ENCODE assay signal across 7 mouse cellular contexts in the genomic region with DNA sequence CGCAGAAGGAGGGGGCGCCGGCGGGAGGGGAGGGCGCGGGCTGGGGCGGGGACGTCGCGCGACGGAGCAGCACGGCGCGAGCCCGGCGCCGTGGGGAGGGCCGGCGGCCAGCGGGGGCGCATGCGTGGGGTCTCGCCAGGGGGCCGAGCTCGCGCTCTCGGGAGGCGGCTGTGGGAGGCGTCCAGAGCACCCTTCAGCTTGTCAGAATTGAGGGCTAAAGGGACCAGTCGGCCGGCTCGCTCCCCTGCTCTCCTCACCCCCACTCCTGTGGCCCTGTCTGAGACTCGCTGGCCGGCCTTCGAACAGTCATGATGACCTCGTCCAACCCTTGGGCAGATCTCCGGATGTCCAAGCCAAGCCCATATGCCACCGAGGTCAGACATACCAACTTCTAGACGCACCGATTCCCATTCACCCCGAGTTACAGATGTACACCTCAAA. TPM values are rescaled to one million over a fixed set of nuclear protein-coding genes. Genes with fewer than 3 reads are reported as not detected.
DNase-seq lines count a peak whose midpoint lies in the region; ATAC-seq and TF ChIP-seq lines count a peak whose summit lies in the region.

No protein-coding gene starts in this region.

- peak overlapping the region; percentile 55 for H3K4me3 ChIP-seq in forebrain, embryonic 16.5 days (replicated peaks; ENCODE audit: low read length)
- H3K4me3 ChIP-seq in intestine, embryonic 15.5 days (replicated peaks) = peak overlapping the region; percentile 54
- peak overlapping the region; percentile 54 for H3K4me3 ChIP-seq in midbrain, embryonic 10.5 days
- H3K4me3 ChIP-seq in stomach, postnatal 0 days (ENCODE audit: low read depth, low read length) = peak overlapping the region; percentile 60

- peaks cover 60% of the 10 kb centered on the region for H3K4me1 ChIP-seq in forebrain, embryonic 16.5 days (replicated peaks; ENCODE audit: control insufficient read depth, insufficient read depth, low read length)
- H3K4me1 ChIP-seq in intestine, embryonic 15.5 days (replicated peaks) = peaks cover 60% of the 10 kb centered on the region
- H3K4me1 ChIP-seq in midbrain, embryonic 10.5 days = peaks cover 71% of the 10 kb centered on the region
- peaks cover 6% of the 10 kb centered on the region; the same call in 1 of the 2 replicates for H3K4me1 ChIP-seq in stomach, postnatal 0 days (replicated peaks; ENCODE audit: control insufficient read depth, insufficient read depth)

- H3K27ac ChIP-seq in forebrain, embryonic 16.5 days (ENCODE audit: low read length) = no peak overlapping the region
- peak overlapping the region; percentile 85 for H3K27ac ChIP-seq in intestine, embryonic 15.5 days
- peak overlapping the region; percentile 63; the same call in 1 of the 2 replicates for H3K27ac ChIP-seq in midbrain, embryonic 10.5 days (replicated peaks)
- peak overlapping the region; percentile 89 for H3K27ac ChIP-seq in stomach, postnatal 0 days (replicated peaks)

- 1% methylated on average over 34 of the region's 42 CpGs for WGBS in forebrain, embryonic 16.5 days
- WGBS in intestine, embryonic 15.5 days = 2% methylated on average over 16 of the region's 42 CpGs
- 2% methylated on average over 40 of the region's 42 CpGs for WGBS in midbrain, embryonic 10.5 days
- WGBS in stomach, postnatal 0 days = under 1% methylated on average over 28 of the region's 42 CpGs

- no peaks in the 10 kb centered on the region for H3K9me3 ChIP-seq in forebrain, embryonic 16.5 days (ENCODE audit: control insufficient read depth, low read length)
- H3K9me3 ChIP-seq in intestine, embryonic 15.5 days = no peaks in the 10 kb centered on the region
- H3K9me3 ChIP-seq in midbrain, embryonic 10.5 days (replicated peaks) = no peaks in the 10 kb centered on the region
- no peaks in the 10 kb centered on the region for H3K9me3 ChIP-seq in stomach, postnatal 0 days (ENCODE audit: control insufficient read depth, low read length)

- no peak for TF ChIP-seq EP300 in stomach, postnatal 0 days (optimal IDR thresholded peaks at IDR 0.05)

- no peak for TF ChIP-seq CTCF in stomach, postnatal 0 days (IDR thresholded peaks at IDR 0.05; ENCODE audit: low read depth)

- peak; percentile 49 for DNase-seq in retina, postnatal 1 day
- DNase-seq in retina, embryonic 14.5 days (ENCODE audit: low spot score) = no peak
- DNase-seq in cerebellum, postnatal 10 days = peak; percentile 42 to 50
- DNase-seq in midbrain, embryonic 10.5 days (ENCODE audit: low spot score) = no peak
- no peak for DNase-seq in stomach, postnatal 0 days (ENCODE audit: low spot score)

- peak overlapping the region; percentile 79 for H3K4me2 ChIP-seq in forebrain, embryonic 16.5 days (ENCODE audit: low read length)
- H3K4me2 ChIP-seq in intestine, embryonic 15.5 days (replicated peaks) = peak overlapping the region; percentile 77
- peak overlapping the region; percentile 64 for H3K4me2 ChIP-seq in stomach, postnatal 0 days (replicated peaks; ENCODE audit: low read depth)

- H3K36me3 ChIP-seq in forebrain, embryonic 16.5 days (ENCODE audit: control insufficient read depth, insufficient read depth) = no peaks in the 10 kb centered on the region
- H3K36me3 ChIP-seq in intestine, embryonic 15.5 days = no peaks in the 10 kb centered on the region
- no peaks in the 10 kb centered on the region for H3K36me3 ChIP-seq in midbrain, embryonic 10.5 days
- H3K36me3 ChIP-seq in stomach, postnatal 0 days (ENCODE audit: control insufficient read depth, insufficient read depth, low read length) = 0 out of 2 replicates have a peak, but pooled peaks cover 3% of the 10 kb centered on the region

- H3K9ac ChIP-seq in forebrain, embryonic 16.5 days (replicated peaks; ENCODE audit: low read depth, low read length) = peak overlapping the region; percentile 66
- peak overlapping the region; percentile 66 for H3K9ac ChIP-seq in intestine, embryonic 15.5 days
- H3K9ac ChIP-seq in stomach, postnatal 0 days (ENCODE audit: low read length) = peak overlapping the region; percentile 74

- peaks cover 57% of the 10 kb centered on the region for H3K27me3 ChIP-seq in forebrain, embryonic 16.5 days (replicated peaks; ENCODE audit: control insufficient read depth, insufficient read depth, low read length)
- peaks cover 67% of the 10 kb centered on the region for H3K27me3 ChIP-seq in intestine, embryonic 15.5 days (replicated peaks)
- H3K27me3 ChIP-seq in midbrain, embryonic 10.5 days (ENCODE audit: low read depth, poor library complexity, severe bottlenecking) = peaks cover 100% of the 10 kb centered on the region
- H3K27me3 ChIP-seq in stomach, postnatal 0 days (ENCODE audit: control insufficient read depth, insufficient read depth, low read length) = peaks cover 3% of the 10 kb centered on the region; the same call in 1 of the 2 replicates

- peak; percentile 34 for ATAC-seq in forebrain, embryonic 16.5 days
- peak; percentile 29 for ATAC-seq in intestine, embryonic 15.5 days
- peak; percentile 22; the same call in 1 of the 2 replicates for ATAC-seq in stomach, postnatal 0 days (ENCODE audit: low FRiP score, low TSS enrichment)

RNA-seq across cellular contexts. Expression of a gene that starts 8.9 kb away (rescaled TPM):
- 74.1 and 89.8 TPM in 2 replicates for polyA plus RNA-seq in forebrain, embryonic 16.5 days (2015; fragmentation: Nextera tagmentation; extraction: Ambion mirVana)
- 34.8 and 36.2 TPM in 2 replicates for polyA plus RNA-seq in intestine, embryonic 15.5 days (2015; fragmentation: Nextera tagmentation; extraction: Ambion mirVana)
- 4.7 and 8.9 TPM in 2 replicates for polyA plus RNA-seq in midbrain, embryonic 10.5 days (2016; fragmentation: Nextera tagmentation; extraction: Ambion mirVana)
- polyA plus RNA-seq in stomach, postnatal 0 days (2015; fragmentation: Nextera tagmentation; extraction: Ambion mirVana) = 44.9 and 59.2 TPM in 2 replicates

RNA-seq across cellular contexts. Expression of a gene that starts 9.9 kb away (rescaled TPM):
- 40.1 and 44.2 TPM in 2 replicates for polyA plus RNA-seq in forebrain, embryonic 16.5 days (2015; fragmentation: Nextera tagmentation; extraction: Ambion mirVana)
- 15.6 and 16.7 TPM in 2 replicates for polyA plus RNA-seq in intestine, embryonic 15.5 days (2015; fragmentation: Nextera tagmentation; extraction: Ambion mirVana)
- 24.6 and 25.0 TPM in 2 replicates for polyA plus RNA-seq in midbrain, embryonic 10.5 days (2016; fragmentation: Nextera tagmentation; extraction: Ambion mirVana)
- polyA plus RNA-seq in stomach, postnatal 0 days (2015; fragmentation: Nextera tagmentation; extraction: Ambion mirVana) = 13.2 and 14.8 TPM in 2 replicates

RNA-seq across cellular contexts. Expression of a gene that starts 13.9 kb away (rescaled TPM):
- 1.8 and 1.9 TPM in 2 replicates for polyA plus RNA-seq in forebrain, embryonic 16.5 days (2015; fragmentation: Nextera tagmentation; extraction: Ambion mirVana)
- polyA plus RNA-seq in intestine, embryonic 15.5 days (2015; fragmentation: Nextera tagmentation; extraction: Ambion mirVana) = 10.0 and 10.3 TPM in 2 replicates
- polyA plus RNA-seq in midbrain, embryonic 10.5 days (2016; fragmentation: Nextera tagmentation; extraction: Ambion mirVana) = 5.2 and 5.6 TPM in 2 replicates
- 11.4 and 11.6 TPM in 2 replicates for polyA plus RNA-seq in stomach, postnatal 0 days (2015; fragmentation: Nextera tagmentation; extraction: Ambion mirVana)

RNA-seq across cellular contexts. Expression of a gene that starts 20.5 kb away (rescaled TPM):
- polyA plus RNA-seq in forebrain, embryonic 16.5 days (2015; fragmentation: Nextera tagmentation; extraction: Ambion mirVana) = 375 and 392 TPM in 2 replicates
- polyA plus RNA-seq in intestine, embryonic 15.5 days (2015; fragmentation: Nextera tagmentation; extraction: Ambion mirVana) = 126 and 138 TPM in 2 replicates
- 239 and 249 TPM in 2 replicates for polyA plus RNA-seq in midbrain, embryonic 10.5 days (2016; fragmentation: Nextera tagmentation; extraction: Ambion mirVana)
- polyA plus RNA-seq in stomach, postnatal 0 days (2015; fragmentation: Nextera tagmentation; extraction: Ambion mirVana) = 75.3 and 77.5 TPM in 2 replicates

RNA-seq across cellular contexts. Expression of a gene that starts 22.9 kb away (rescaled TPM):
- 12.2 and 12.3 TPM in 2 replicates for polyA plus RNA-seq in forebrain, embryonic 16.5 days (2015; fragmentation: Nextera tagmentation; extraction: Ambion mirVana)
- 13.5 and 14.2 TPM in 2 replicates for polyA plus RNA-seq in intestine, embryonic 15.5 days (2015; fragmentation: Nextera tagmentation; extraction: Ambion mirVana)
- polyA plus RNA-seq in midbrain, embryonic 10.5 days (2016; fragmentation: Nextera tagmentation; extraction: Ambion mirVana) = 9.1 and 10.1 TPM in 2 replicates
- polyA plus RNA-seq in stomach, postnatal 0 days (2015; fragmentation: Nextera tagmentation; extraction: Ambion mirVana) = 5.3 and 7.7 TPM in 2 replicates

Comparison
In these comparisons a context has a peak if more than half of its experiments do, and no peak if none do; other contexts are left out.
1. DNase-seq: peak in retina, postnatal 1 day (single experiment) and cerebellum, postnatal 10 days (2 of 2); none in retina, embryonic 14.5 days (single experiment), midbrain, embryonic 10.5 days (single experiment) and stomach, postnatal 0 days (single experiment).
2. Peak in every context shown above with its lines, with median percentiles within 50 percentile points of each other: ATAC-seq, H3K4me2 ChIP-seq, H3K4me3 ChIP-seq and H3K9ac ChIP-seq.